Mouse (Mus musculus) embryonic facial prominence, embryonic 10.5 days (tissue): ENCODE measurements around the gene Cnot11. TPM values are rescaled to one million over a fixed set of nuclear protein-coding genes. Genes with fewer than 3 reads are reported as not detected.

Source experiments
- DNase-seq: peaks from one replicate; pipeline ENCODE4 v3.0.0-alpha.2; 2017; ENCODE audit warnings: low spot score
- H3K27ac ChIP-seq: fragments of 300-500 bp; sonication (generic); replicated peaks from 2 replicates; pipeline ENCODE4 v1.5.1; 2016; ENCODE audit warnings: mild to moderate bottlenecking
- H3K27me3 ChIP-seq: fragments of 300-500 bp; sonication (generic); replicated peaks from 2 replicates; pipeline ENCODE4 v1.6.1; 2016; ENCODE audit warnings: low read depth, mild to moderate bottlenecking; ENCODE audit not compliant: poor library complexity, severe bottlenecking
- H3K36me3 ChIP-seq: fragments of 300-500 bp; sonication (generic); replicated peaks from 2 replicates; pipeline ENCODE4 v1.6.1; 2016; ENCODE audit warnings: mild to moderate bottlenecking, moderate library complexity
- H3K4me1 ChIP-seq: fragments of 300-500 bp; sonication (generic); 2 replicates; pipeline ENCODE4 v1.6.1; 2016
- H3K4me3 ChIP-seq: fragments of 300-500 bp; sonication (generic); 2 replicates; pipeline ENCODE4 v1.5.1; 2016; ENCODE audit warnings: mild to moderate bottlenecking, moderate library complexity
- H3K9me3 ChIP-seq: fragments of 300-500 bp; sonication (generic); 2 replicates; pipeline ENCODE4 v1.6.1; 2016; ENCODE audit warnings: mild to moderate bottlenecking
- WGBS: fragments of 180-500 bp; shearing (Covaris S2); methylation state at CpG from one replicate; pipeline ENCODE4 v1.1.7; 2016; 5-methylcytosine and 5-hydroxymethylcytosine counted together
- polyA plus RNA-seq: library from polyadenylated mRNA; unstranded; fragments of >200 nt; fragmentation: Nextera tagmentation; extraction: Ambion mirVana; gene quantifications from 2 replicates; pipeline ENCODE4 v1.2.1, GENCODE M21; 2016

Gene Cnot11
- 23.2 and 25.3 TPM in 2 replicates for polyA plus RNA-seq

- Histone ChIP-seq H3K27ac (peak within 1 kb of the TSS; percentile 95), H3K4me3 (peak within 1 kb of the TSS; percentile 98), H3K27me3 (no peaks in the 10 kb centered on the region), H3K4me1 (peaks cover 24% of the 10 kb centered on the region), H3K9me3 (no peaks in the 10 kb centered on the region; the same call in 1 of the 2 replicates), H3K36me3 (peaks cover 26% of the 10 kb centered on the region)
- 34% methylated on average over 13 of the region's 13 CpGs for WGBS
- DNase-seq: no peak
These were observed at the start of gene Cnot11 for GRCm38 (mm10) chr1:39534831-39535230. TSS of gene Cnot11 (plus strand) at chr1:39534992.

GRCm38 (mm10) chr1:39487370-39487769, 47.4 kb upstream of the Cnot11 start:
- DNase-seq: no peak
- no peaks in the 10 kb centered on the region for H3K36me3 ChIP-seq
- H3K4me3 ChIP-seq: no peak overlapping the region
- H3K27ac ChIP-seq: no peak overlapping the region
- 75% methylated on average over 3 of the region's 3 CpGs for WGBS
- H3K4me1 ChIP-seq: peaks cover 7% of the 10 kb centered on the region
- no peaks in the 10 kb centered on the region for H3K27me3 ChIP-seq
- H3K9me3 ChIP-seq: no peaks in the 10 kb centered on the region

GRCm38 (mm10) chr1:39493165-39493564, 41.6 kb upstream of the Cnot11 start:
- DNase-seq: no peak
- 85% methylated on average over 5 of the region's 5 CpGs for WGBS
- no peak overlapping the region for H3K27ac ChIP-seq
- H3K4me1 ChIP-seq: no peaks in the 10 kb centered on the region
- no peak overlapping the region for H3K4me3 ChIP-seq
- H3K36me3 ChIP-seq: no peaks in the 10 kb centered on the region
- H3K27me3 ChIP-seq: no peaks in the 10 kb centered on the region
- no peaks in the 10 kb centered on the region for H3K9me3 ChIP-seq

- no peaks in the 10 kb centered on the region for H3K36me3 ChIP-seq
- no peaks in the 10 kb centered on the region for H3K27me3 ChIP-seq
- no peak overlapping the region for H3K4me3 ChIP-seq
- H3K9me3 ChIP-seq: no peaks in the 10 kb centered on the region
- H3K4me1 ChIP-seq: no peaks in the 10 kb centered on the region
- no peak overlapping the region for H3K27ac ChIP-seq
- no peak for DNase-seq
- WGBS: 80% methylated on average over 3 of the region's 3 CpGs
These were observed 41.1 kb upstream of the Cnot11 start for GRCm38 (mm10) chr1:39493664-39494063.

GRCm38 (mm10) chr1:39496995-39497394, 37.8 kb upstream of the Cnot11 start:
- Histone ChIP-seq H3K27ac (no peak overlapping the region), H3K4me1 (no peaks in the 10 kb centered on the region), H3K9me3 (no peaks in the 10 kb centered on the region), H3K36me3 (no peaks in the 10 kb centered on the region), H3K27me3 (no peaks in the 10 kb centered on the region), H3K4me3 (no peak overlapping the region)
- 91% methylated on average over 4 of the region's 4 CpGs for WGBS
- DNase-seq: no peak

GRCm38 (mm10) chr1:39497748-39498147, 37.0 kb upstream of the Cnot11 start:
- Histone ChIP-seq H3K27ac (no peak overlapping the region), H3K27me3 (no peaks in the 10 kb centered on the region), H3K36me3 (no peaks in the 10 kb centered on the region), H3K4me3 (no peak overlapping the region), H3K9me3 (no peaks in the 10 kb centered on the region), H3K4me1 (no peaks in the 10 kb centered on the region)
- DNase-seq: no peak
- WGBS: 88% methylated on average over 11 of the region's 11 CpGs

GRCm38 (mm10) chr1:39499485-39499941, 35.3 kb upstream of the Cnot11 start:
- Histone ChIP-seq H3K4me1 (no peaks in the 10 kb centered on the region), H3K27ac (no peak overlapping the region), H3K9me3 (no peaks in the 10 kb centered on the region), H3K36me3 (no peaks in the 10 kb centered on the region), H3K4me3 (no peak overlapping the region), H3K27me3 (no peaks in the 10 kb centered on the region)
- WGBS: 83% methylated on average over 2 of the region's 2 CpGs
- no peak for DNase-seq

- Histone ChIP-seq H3K36me3 (no peaks in the 10 kb centered on the region), H3K9me3 (no peaks in the 10 kb centered on the region), H3K27me3 (no peaks in the 10 kb centered on the region), H3K27ac (no peak overlapping the region), H3K4me3 (no peak overlapping the region), H3K4me1 (peaks cover 8% of the 10 kb centered on the region; the same call in 1 of the 2 replicates)
- DNase-seq: no peak
- 88% methylated on average over 17 of the region's 17 CpGs for WGBS
These were observed 31.8 kb upstream of the Cnot11 start for GRCm38 (mm10) chr1:39502817-39503633.

GRCm38 (mm10) chr1:39504261-39504660, 30.5 kb upstream of the Cnot11 start:
- no peak overlapping the region for H3K27ac ChIP-seq
- 17% methylated on average over 1 of the region's 1 CpGs for WGBS
- H3K27me3 ChIP-seq: no peaks in the 10 kb centered on the region
- peaks cover 8% of the 10 kb centered on the region; the same call in 1 of the 2 replicates for H3K4me1 ChIP-seq
- H3K36me3 ChIP-seq: no peaks in the 10 kb centered on the region
- no peaks in the 10 kb centered on the region for H3K9me3 ChIP-seq
- no peak overlapping the region for H3K4me3 ChIP-seq
- DNase-seq: no peak

GRCm38 (mm10) chr1:39505600-39505999, 29.2 kb upstream of the Cnot11 start:
- no peaks in the 10 kb centered on the region for H3K36me3 ChIP-seq
- no peak overlapping the region for H3K27ac ChIP-seq
- WGBS: 74% methylated on average over 9 of the region's 9 CpGs
- no peak overlapping the region for H3K4me3 ChIP-seq
- H3K9me3 ChIP-seq: no peaks in the 10 kb centered on the region
- no peak for DNase-seq
- peaks cover 15% of the 10 kb centered on the region; the same call in 1 of the 2 replicates for H3K4me1 ChIP-seq
- H3K27me3 ChIP-seq: no peaks in the 10 kb centered on the region

GRCm38 (mm10) chr1:39511775-39512174, 23.0 kb upstream of the Cnot11 start:
- H3K4me3 ChIP-seq: no peak overlapping the region
- H3K27me3 ChIP-seq: no peaks in the 10 kb centered on the region
- H3K36me3 ChIP-seq: no peaks in the 10 kb centered on the region
- WGBS: 80% methylated on average over 8 of the region's 8 CpGs
- no peak overlapping the region for H3K27ac ChIP-seq
- H3K9me3 ChIP-seq: no peaks in the 10 kb centered on the region
- H3K4me1 ChIP-seq: peaks cover 12% of the 10 kb centered on the region; the same call in 1 of the 2 replicates
- DNase-seq: no peak

GRCm38 (mm10) chr1:39512183-39512582, 22.6 kb upstream of the Cnot11 start:
- H3K27me3 ChIP-seq: no peaks in the 10 kb centered on the region
- H3K4me1 ChIP-seq: peaks cover 12% of the 10 kb centered on the region; the same call in 1 of the 2 replicates
- 86% methylated on average over 1 of the region's 1 CpGs for WGBS
- no peak overlapping the region for H3K4me3 ChIP-seq
- DNase-seq: no peak
- H3K9me3 ChIP-seq: no peaks in the 10 kb centered on the region
- H3K36me3 ChIP-seq: no peaks in the 10 kb centered on the region
- no peak overlapping the region for H3K27ac ChIP-seq
